Mouse (Mus musculus): Measurements from ENCODE around the gene Ccdc115. TPM values are rescaled to one million over a fixed set of nuclear protein-coding genes. Genes with fewer than 3 reads are reported as not detected.
"Not testable (repeated sequence)": the region's sequence is repeated elsewhere in the genome, so short reads cannot be mapped to it uniquely, and the experiment has no call there.

Gene Ccdc115
- polyA plus RNA-seq, 1 experiment from 2014 or later, result 52.6 TPM

GRCm38 (mm10) chr1:34459284-34460060, 20.0 kb upstream of the Ccdc115 start, which contains the start of gene Ptpn18:
Gene Ptpn18 (plus strand): TSS chr1:34459762.
- H3K4me2 ChIP-seq (ENCODE audit: low read depth, severe bottlenecking), result peak within 1 kb of the TSS; percentile 74

GRCm38 (mm10) chr1:34458431-34458830, 19.0 kb upstream of the Ccdc115 start:
- Histone ChIP-seq H3K4me2 (ENCODE audit: low read depth, severe bottlenecking) (no peak overlapping the region), H3K36me3 (ENCODE audit: control insufficient read depth, insufficient read depth, low read length) (no peaks in the 10 kb centered on the region), H3K4me1 (ENCODE audit: control insufficient read depth, insufficient read depth, low read length) (no peaks in the 10 kb centered on the region), H3K9me3 (ENCODE audit: control insufficient read depth, low read length) (no peaks in the 10 kb centered on the region), H3K27me3 (ENCODE audit: control insufficient read depth, insufficient read depth, low read length) (peaks cover 19% of the 10 kb centered on the region; the same call in 1 of the 2 replicates), H3K27ac (replicated peaks; ENCODE audit: low read depth, low read length) (no peak overlapping the region), H3K4me3 (ENCODE audit: low read depth, low read length) (no peak overlapping the region), H3K9ac (ENCODE audit: low read length) (no peak overlapping the region)
- ATAC-seq (ENCODE audit: insufficient number of reproducible peaks, low FRiP score, low TSS enrichment, low read depth) (no peak), DNase-seq (ENCODE audit: low spot score) (no peak)
- 26% methylated on average over 8 of the region's 8 CpGs for WGBS

More at GRCm38 (mm10) chr1:34459284-34460060, 20.0 kb upstream of the Ccdc115 start, which contains the start of gene Ptpn18:
- DNase-seq (ENCODE audit: low spot score) (peak; percentile 95), ATAC-seq (ENCODE audit: insufficient number of reproducible peaks, low FRiP score, low TSS enrichment, low read depth) (peak; percentile 88)
- Histone ChIP-seq H3K27me3 (ENCODE audit: control insufficient read depth, insufficient read depth, low read length) (peaks cover 19% of the 10 kb centered on the region; the same call in 1 of the 2 replicates), H3K27ac (replicated peaks; ENCODE audit: low read depth, low read length) (no peak within 1 kb of the TSS), H3K4me1 (ENCODE audit: control insufficient read depth, insufficient read depth, low read length) (no peaks in the 10 kb centered on the region), H3K9me3 (ENCODE audit: control insufficient read depth, low read length) (no peaks in the 10 kb centered on the region), H3K4me3 (ENCODE audit: low read depth, low read length) (peak within 1 kb of the TSS; percentile 40), H3K9ac (ENCODE audit: low read length) (peak within 1 kb of the TSS; percentile 35; the same call in 1 of the 2 replicates), H3K36me3 (ENCODE audit: control insufficient read depth, insufficient read depth, low read length) (no peaks in the 10 kb centered on the region)
- WGBS, result 1% methylated on average over 48 of the region's 48 CpGs

- no peaks in the 10 kb centered on the region for H3K9me3 ChIP-seq (ENCODE audit: control insufficient read depth, low read length)
- no peak overlapping the region for H3K4me2 ChIP-seq (ENCODE audit: low read depth, severe bottlenecking)
- H3K9ac ChIP-seq (ENCODE audit: low read length), result no peak overlapping the region
- H3K27ac ChIP-seq (replicated peaks; ENCODE audit: low read depth, low read length), result no peak overlapping the region
- H3K4me3 ChIP-seq (ENCODE audit: low read depth, low read length), result no peak overlapping the region
- no peaks in the 10 kb centered on the region for H3K27me3 ChIP-seq (ENCODE audit: control insufficient read depth, insufficient read depth, low read length)
- ATAC-seq (ENCODE audit: insufficient number of reproducible peaks, low FRiP score, low TSS enrichment, low read depth), result no peak
- H3K4me1 ChIP-seq (ENCODE audit: control insufficient read depth, insufficient read depth, low read length), result peaks cover 4% of the 10 kb centered on the region; the same call in 1 of the 2 replicates
- 94% methylated on average over 6 of the region's 6 CpGs for WGBS
- peaks cover 14% of the 10 kb centered on the region for H3K36me3 ChIP-seq (ENCODE audit: control insufficient read depth, insufficient read depth, low read length)
- DNase-seq (ENCODE audit: low spot score), result no peak
Measured at GRCm38 (mm10) chr1:34443124-34443523, 3.7 kb upstream of the Ccdc115 start.

- peak; percentile 37 for ATAC-seq (ENCODE audit: insufficient number of reproducible peaks, low FRiP score, low TSS enrichment, low read depth)
- peaks cover 14% of the 10 kb centered on the region for H3K36me3 ChIP-seq (ENCODE audit: control insufficient read depth, insufficient read depth, low read length)
Measured at GRCm38 (mm10) chr1:34439961-34440630, 624 bp upstream of the Ccdc115 start.

GRCm38 (mm10) chr1:34438381-34439051, 956 bp downstream of the Ccdc115 start:
- H3K4me2 ChIP-seq (ENCODE audit: low read depth, severe bottlenecking), result peak overlapping the region; percentile 56
- no peak overlapping the region for H3K9ac ChIP-seq (ENCODE audit: low read length)
- WGBS, result 37% methylated on average over 18 of the region's 20 CpGs
- no peak overlapping the region for H3K27ac ChIP-seq (replicated peaks; ENCODE audit: low read depth, low read length)
- no peaks in the 10 kb centered on the region for H3K9me3 ChIP-seq (ENCODE audit: control insufficient read depth, low read length)
- peaks cover 4% of the 10 kb centered on the region; the same call in 1 of the 2 replicates for H3K4me1 ChIP-seq (ENCODE audit: control insufficient read depth, insufficient read depth, low read length)
- DNase-seq (ENCODE audit: low spot score), result no peak
- H3K27me3 ChIP-seq (ENCODE audit: control insufficient read depth, insufficient read depth, low read length), result no peaks in the 10 kb centered on the region
- ATAC-seq (ENCODE audit: insufficient number of reproducible peaks, low FRiP score, low TSS enrichment, low read depth), result no peak
- peaks cover 9% of the 10 kb centered on the region for H3K36me3 ChIP-seq (ENCODE audit: control insufficient read depth, insufficient read depth, low read length)
- H3K4me3 ChIP-seq (ENCODE audit: low read depth, low read length), result peak overlapping the region; percentile 72

More at GRCm38 (mm10) chr1:34439961-34440630, 624 bp upstream of the Ccdc115 start:
- no peaks in the 10 kb centered on the region for H3K27me3 ChIP-seq (ENCODE audit: control insufficient read depth, insufficient read depth, low read length)
- H3K27ac ChIP-seq (replicated peaks; ENCODE audit: low read depth, low read length), result no peak overlapping the region
- peak; percentile 34 for DNase-seq (ENCODE audit: low spot score)
- 8% methylated on average over 31 of the region's 31 CpGs for WGBS
- peak overlapping the region; percentile 66 for H3K9ac ChIP-seq (ENCODE audit: low read length)
- H3K4me1 ChIP-seq (ENCODE audit: control insufficient read depth, insufficient read depth, low read length), result peaks cover 4% of the 10 kb centered on the region; the same call in 1 of the 2 replicates
- H3K9me3 ChIP-seq (ENCODE audit: control insufficient read depth, low read length), result no peaks in the 10 kb centered on the region
- H3K4me2 ChIP-seq (ENCODE audit: low read depth, severe bottlenecking), result peak overlapping the region; percentile 61
- H3K4me3 ChIP-seq (ENCODE audit: low read depth, low read length), result peak overlapping the region; percentile 72

GRCm38 (mm10) chr1:34437366-34437765, 2.1 kb downstream of the Ccdc115 start:
- not testable (repeated sequence) for H3K27me3 ChIP-seq (ENCODE audit: control insufficient read depth, insufficient read depth, low read length); H3K9me3 ChIP-seq (ENCODE audit: control insufficient read depth, low read length); H3K36me3 ChIP-seq (ENCODE audit: control insufficient read depth, insufficient read depth, low read length); H3K4me1 ChIP-seq (ENCODE audit: control insufficient read depth, insufficient read depth, low read length); H3K27ac ChIP-seq (replicated peaks; ENCODE audit: low read depth, low read length); H3K9ac ChIP-seq (ENCODE audit: low read length); ATAC-seq (ENCODE audit: insufficient number of reproducible peaks, low FRiP score, low TSS enrichment, low read depth); DNase-seq (ENCODE audit: low spot score); H3K4me2 ChIP-seq (ENCODE audit: low read depth, severe bottlenecking); H3K4me3 ChIP-seq (ENCODE audit: low read depth, low read length)
- 90% methylated on average over 8 of the region's 8 CpGs for WGBS

GRCm38 (mm10) chr1:34436374-34436773, 3.1 kb downstream of the Ccdc115 start:
- ATAC-seq (ENCODE audit: insufficient number of reproducible peaks, low FRiP score, low TSS enrichment, low read depth), result no peak
- Histone ChIP-seq H3K9ac (ENCODE audit: low read length) (no peak overlapping the region), H3K4me2 (ENCODE audit: low read depth, severe bottlenecking) (no peak overlapping the region), H3K4me1 (ENCODE audit: control insufficient read depth, insufficient read depth, low read length) (peaks cover 4% of the 10 kb centered on the region; the same call in 1 of the 2 replicates), H3K4me3 (ENCODE audit: low read depth, low read length) (no peak overlapping the region), H3K27me3 (ENCODE audit: control insufficient read depth, insufficient read depth, low read length) (no peaks in the 10 kb centered on the region), H3K9me3 (ENCODE audit: control insufficient read depth, low read length) (peaks cover 9% of the 10 kb centered on the region), H3K36me3 (ENCODE audit: control insufficient read depth, insufficient read depth, low read length) (no peaks in the 10 kb centered on the region), H3K27ac (replicated peaks; ENCODE audit: low read depth, low read length) (no peak overlapping the region)
- 87% methylated on average over 3 of the region's 3 CpGs for WGBS
- DNase-seq (ENCODE audit: low spot score), result no peak
